Mouse (Mus musculus): ENCODE results near the gene Ankrd17. TPM values are rescaled to one million over a fixed set of nuclear protein-coding genes. Genes with fewer than 3 reads are reported as not detected.

Gene Ankrd17
- 134 to 159 TPM (median 143 TPM) in 4 replicates for total RNA-seq (2023; ENCODE audit: inconsistent age)

GRCm38 (mm10) chr5:90366121-90367066 is at the start of gene Ankrd17:
Gene Ankrd17 (minus strand): TSS chr5:90366577.

DNA sequence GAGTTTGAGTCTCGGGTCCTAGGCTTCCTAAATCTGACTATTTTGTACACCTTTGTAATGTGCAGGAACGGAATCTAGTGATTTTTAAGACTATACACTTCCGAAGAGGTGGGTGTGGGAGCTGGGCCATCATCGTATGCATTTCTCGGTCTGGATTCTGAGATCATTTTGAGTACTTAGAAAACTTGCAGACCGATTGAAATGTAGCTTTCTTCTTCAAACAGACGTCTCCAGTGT is 608 bp upstream of the Ankrd17 start, which contains the start of gene Gm9958:
Gm9958 (plus strand) TSS at position 138 of the 237 bp plus-strand sequence.

DNA sequence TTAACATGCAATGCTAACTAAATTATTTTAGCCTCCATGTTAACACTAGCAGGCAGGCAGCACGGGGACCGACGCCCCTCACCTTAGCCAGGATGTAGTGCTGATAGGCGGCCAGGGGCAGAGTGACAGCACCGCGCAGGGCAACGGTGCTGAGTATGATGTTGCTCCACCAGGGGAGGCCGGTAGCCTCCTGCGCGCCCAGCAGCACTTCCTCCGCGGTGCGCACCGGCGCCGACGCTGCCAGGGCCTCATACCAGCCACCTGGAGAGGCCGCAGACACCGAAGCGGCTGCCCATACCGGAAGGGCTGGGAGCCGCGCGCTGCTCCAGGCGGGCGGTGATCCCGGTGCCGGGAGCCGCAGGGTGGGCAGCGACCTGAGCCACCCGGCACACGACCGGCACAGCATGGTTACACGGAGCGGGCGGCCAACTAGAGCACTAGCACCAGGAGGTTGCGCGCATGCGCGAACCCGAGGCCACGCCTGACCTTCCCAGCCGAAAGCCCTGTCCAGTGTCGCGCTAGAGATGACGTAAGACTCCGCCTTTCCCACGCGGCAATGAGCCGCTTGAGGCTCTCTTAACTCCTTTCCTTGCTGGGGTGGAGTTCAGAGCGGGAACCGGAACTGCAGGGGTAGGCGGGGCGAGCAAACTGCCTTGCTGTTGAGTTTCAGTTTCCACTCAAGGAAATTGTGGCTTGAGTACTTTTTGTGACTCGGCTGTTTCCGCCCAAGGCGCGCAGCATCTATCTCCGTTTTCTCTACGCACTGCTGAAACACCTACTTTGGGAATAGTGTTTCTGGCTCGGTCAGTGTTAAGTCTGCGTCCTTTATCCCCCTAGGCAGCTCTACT is 142.6 kb downstream of the Ankrd17 start, which contains the start of gene Cox18:
Cox18 (minus strand) TSS at position 468 of the 848 bp plus-strand sequence.

Other genes starting within 250 kb of the Ankrd17 start
- gene Cox18, start 142.6 kb downstream of the Ankrd17 start, total RNA-seq (2023; ENCODE audit: inconsistent age), result 21.5 to 28.3 TPM (median 23.1 TPM) in 4 replicates
- gene Gm9958, start 627 bp upstream of the Ankrd17 start, total RNA-seq (2023; ENCODE audit: inconsistent age), result 3.5 to 5.0 TPM (median 4.0 TPM) in 4 replicates
- gene Alb, start 94.3 kb upstream of the Ankrd17 start, total RNA-seq (2023; ENCODE audit: inconsistent age), result not detected in 4 replicates
- gene Afp, start 124.2 kb upstream of the Ankrd17 start, total RNA-seq (2023; ENCODE audit: inconsistent age), result 2.8 to 5.1 TPM (median 3.6 TPM) in 4 replicates
- gene Afm, start 152.4 kb upstream of the Ankrd17 start, total RNA-seq (2023; ENCODE audit: inconsistent age), result not detected in 4 replicates
- not detected in 4 replicates for gene 5830473C10Rik, start 194.5 kb upstream of the Ankrd17 start, total RNA-seq (2023; ENCODE audit: inconsistent age)